Comparison of ENCODE assay signal across 19 mouse cellular contexts in the genomic region with DNA sequence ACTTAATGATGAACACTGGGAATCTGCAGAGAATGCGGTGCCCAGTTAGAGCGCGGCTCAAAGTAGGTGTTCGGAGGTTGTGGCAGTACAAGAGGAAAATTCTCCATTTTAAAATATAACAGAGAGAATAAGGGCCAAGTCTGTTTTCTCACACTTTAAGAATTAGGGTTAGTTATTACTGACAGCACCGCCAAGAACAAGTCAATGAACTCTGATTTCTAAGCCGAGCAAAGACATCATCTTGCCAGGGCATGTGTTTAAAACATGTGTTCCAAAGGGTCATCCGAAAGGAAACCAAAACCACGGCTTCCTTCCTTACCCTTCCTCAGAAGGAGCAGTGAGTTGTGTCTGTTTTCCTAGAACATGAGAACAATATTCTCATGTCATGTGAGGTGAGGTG.
DNase-seq lines count a peak whose midpoint lies in the region; ATAC-seq and TF ChIP-seq lines count a peak whose summit lies in the region.
"Had no signal": no experiment of that assay in that cellular context is flagged by ENCODE, and none has a peak within 500 bp of the region (broad histone marks: within the 10 kb centered on the region; RNA-seq: fewer than 3 reads in every experiment).

No protein-coding gene starts in this region.

- peak overlapping the region; percentile 80 for H3K27ac ChIP-seq in kidney, adult 2 months (ENCODE audit: insufficient read depth, low read depth, low read length)
- H3K27ac ChIP-seq in limb, embryonic 13.5 days: no peak overlapping the region
- H3K27ac ChIP-seq in limb, embryonic 10.5 days: no peak overlapping the region
- H3K27ac ChIP-seq in embryonic facial prominence, embryonic 15.5 days (replicated peaks): 0 out of 2 replicates have a peak overlapping the region, but pooled peaks have one; percentile 11
- H3K27ac ChIP-seq: forebrain, embryonic 12.5 days; gastrocnemius, adult 2 months; hindbrain, embryonic 10.5 days; hindbrain, embryonic 14.5 days had no signal

- no peak for ATAC-seq in limb, embryonic 13.5 days (ENCODE audit: low FRiP score, low read depth)
- ATAC-seq in embryonic facial prominence, embryonic 15.5 days (ENCODE audit: insufficient number of reproducible peaks, low FRiP score, low TSS enrichment, low read depth): no peak
- ATAC-seq: forebrain, embryonic 16.5 days had no signal

- no peak overlapping the region for H3K4me3 ChIP-seq in kidney, adult 2 months (ENCODE audit: insufficient read depth, low read depth, low read length)
- H3K4me3 ChIP-seq in limb, embryonic 13.5 days: no peak overlapping the region
- H3K4me3 ChIP-seq in limb, embryonic 10.5 days: no peak overlapping the region
- H3K4me3 ChIP-seq in embryonic facial prominence, embryonic 15.5 days (replicated peaks): no peak overlapping the region
- H3K4me3 ChIP-seq: forebrain, embryonic 12.5 days; gastrocnemius, adult 2 months; heart, embryonic 12.5 days; hindbrain, embryonic 10.5 days had no signal

- H3K9ac ChIP-seq in limb, embryonic 13.5 days: no peak overlapping the region
- no peak overlapping the region for H3K9ac ChIP-seq in embryonic facial prominence, embryonic 15.5 days
- H3K9ac ChIP-seq: forebrain, embryonic 12.5 days; heart, embryonic 12.5 days; hindbrain, embryonic 14.5 days had no signal

- peak; percentile 85 for DNase-seq in kidney, adult 2 months
- no peak for DNase-seq in kidney, postnatal 10 days
- no peak for DNase-seq in limb, embryonic 10.5 days (ENCODE audit: low spot score)
- DNase-seq in adipocyte (ENCODE audit: low spot score): peak; percentile 37
- no peak for DNase-seq in frontal cortex, postnatal 36 days (ENCODE audit: low spot score in 2 of 2)
- no peak for DNase-seq in adrenal gland, postnatal 10 days
- DNase-seq: adrenal gland, adult 8-10 months; cerebellum, adult 11-12 months; cerebellum, adult 9-10 months; cerebellum, postnatal 25 days; gastrocnemius, adult 2 months; gastrocnemius, postnatal 25 days had no signal

- no peaks in the 10 kb centered on the region for H3K27me3 ChIP-seq in kidney, adult 2 months (replicated peaks; ENCODE audit: control insufficient read depth, insufficient read depth, low read length)
- peaks cover 68% of the 10 kb centered on the region for H3K27me3 ChIP-seq in limb, embryonic 13.5 days
- H3K27me3 ChIP-seq in limb, embryonic 10.5 days (ENCODE audit: low read depth, poor library complexity, severe bottlenecking): peaks cover 98% of the 10 kb centered on the region
- no peaks in the 10 kb centered on the region for H3K27me3 ChIP-seq in embryonic facial prominence, embryonic 15.5 days
- H3K27me3 ChIP-seq: heart, embryonic 12.5 days had no signal

- H3K9me3 ChIP-seq in limb, embryonic 13.5 days: no peaks in the 10 kb centered on the region
- no peaks in the 10 kb centered on the region for H3K9me3 ChIP-seq in limb, embryonic 10.5 days (replicated peaks)
- no peaks in the 10 kb centered on the region for H3K9me3 ChIP-seq in embryonic facial prominence, embryonic 15.5 days (replicated peaks)
- H3K9me3 ChIP-seq: forebrain, embryonic 12.5 days; heart, embryonic 12.5 days; hindbrain, embryonic 10.5 days had no signal

- 54% methylated on average over 8 of the region's 8 CpGs for WGBS in kidney, adult 2 months
- 55% methylated on average over 8 of the region's 8 CpGs for WGBS in limb, embryonic 13.5 days
- WGBS in limb, embryonic 10.5 days: 88% methylated on average over 8 of the region's 8 CpGs
- 64% methylated on average over 8 of the region's 8 CpGs for WGBS in embryonic facial prominence, embryonic 15.5 days

- H3K4me1 ChIP-seq in kidney, adult 2 months (ENCODE audit: control insufficient read depth, insufficient read depth, low read length): peaks cover 20% of the 10 kb centered on the region; the same call in 1 of the 2 replicates
- H3K4me1 ChIP-seq in limb, embryonic 13.5 days: peaks cover 31% of the 10 kb centered on the region
- peaks cover 6% of the 10 kb centered on the region; the same call in 1 of the 2 replicates for H3K4me1 ChIP-seq in limb, embryonic 10.5 days
- H3K4me1 ChIP-seq in embryonic facial prominence, embryonic 15.5 days: peaks cover 23% of the 10 kb centered on the region

- no peak for TF ChIP-seq POLR2A in kidney, adult 2 months (IDR thresholded peaks at IDR 0.05; ENCODE audit: low read depth, low read length)

- no peak for TF ChIP-seq CTCF in kidney, adult 2 months (conservative IDR thresholded peaks at IDR 0.05; ENCODE audit: insufficient read depth, insufficient read length, low read depth, low read length)

- H3K36me3 ChIP-seq in kidney, adult 2 months (ENCODE audit: control insufficient read depth, insufficient read depth, low read length): no peaks in the 10 kb centered on the region
- H3K36me3 ChIP-seq in limb, embryonic 13.5 days: peaks cover 5% of the 10 kb centered on the region; the same call in 1 of the 2 replicates
- H3K36me3 ChIP-seq in limb, embryonic 10.5 days: no peaks in the 10 kb centered on the region
- peaks cover 5% of the 10 kb centered on the region; the same call in 1 of the 2 replicates for H3K36me3 ChIP-seq in embryonic facial prominence, embryonic 15.5 days
- H3K36me3 ChIP-seq: forebrain, embryonic 12.5 days; heart, embryonic 12.5 days had no signal

- H3K4me2 ChIP-seq in limb, embryonic 13.5 days (replicated peaks): 0 out of 2 replicates have a peak overlapping the region, but pooled peaks have one; percentile 4
- no peak overlapping the region for H3K4me2 ChIP-seq in embryonic facial prominence, embryonic 15.5 days (replicated peaks)
- H3K4me2 ChIP-seq: forebrain, embryonic 12.5 days; heart, embryonic 12.5 days; hindbrain, embryonic 14.5 days had no signal

Comparison
In these comparisons a context has a peak if more than half of its experiments do, and no peak if none do; other contexts are left out.
1. DNase-seq: peak in kidney, adult 2 months (single experiment) and adipocyte (single experiment); none in kidney, postnatal 10 days (single experiment), limb, embryonic 10.5 days (single experiment), frontal cortex, postnatal 36 days (0 of 2) and adrenal gland, postnatal 10 days (single experiment).
2. H3K27ac ChIP-seq: peak in kidney, adult 2 months (single experiment) and embryonic facial prominence, embryonic 15.5 days (single experiment); none in limb, embryonic 13.5 days (single experiment) and limb, embryonic 10.5 days (single experiment).